Mouse (Mus musculus): ENCODE measurements around the gene Tbcd. TPM values are rescaled to one million over a fixed set of nuclear protein-coding genes. Genes with fewer than 3 reads are reported as not detected.
"Not testable (repeated sequence)": the region's sequence is repeated elsewhere in the genome, so short reads cannot be mapped to it uniquely, and the experiment has no call there.

Tbcd gene
- polyA plus RNA-seq, 1 experiment from 2014 or later, result 30.2 TPM

DNA sequence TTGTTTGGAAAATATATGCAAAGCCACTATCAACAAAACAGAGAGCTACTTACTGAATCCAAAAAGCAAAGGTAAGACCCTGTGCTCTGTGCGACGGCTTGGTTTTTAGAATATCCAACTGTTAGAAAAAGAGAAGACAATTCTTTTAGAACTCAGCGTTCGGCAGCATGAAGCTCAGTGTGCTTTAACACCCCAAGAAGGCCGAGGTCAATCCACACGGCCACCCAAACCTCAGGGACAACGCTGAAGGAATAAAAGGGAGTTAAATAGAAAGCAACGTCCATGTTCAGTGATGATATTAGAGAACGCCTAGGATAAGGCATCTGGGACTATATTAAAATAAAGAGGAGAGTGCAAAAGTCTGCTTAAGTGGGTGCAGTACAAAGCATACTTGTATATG, 199.8 kb downstream of the Tbcd start:
- no peaks in the 10 kb centered on the region for H3K9me3 ChIP-seq (replicated peaks)
- H3K4me1 ChIP-seq, result no peaks in the 10 kb centered on the region
- WGBS (ENCODE audit: insufficient replicate concordance), result 80% methylated on average over 9 of the region's 9 CpGs
- no peak overlapping the region for H3K9ac ChIP-seq
- H3K27me3 ChIP-seq (replicated peaks), result no peaks in the 10 kb centered on the region
- no peak for ATAC-seq
- H3K4me3 ChIP-seq, result no peak overlapping the region
- no peak overlapping the region for H3K4me2 ChIP-seq
- peaks cover 13% of the 10 kb centered on the region; the same call in 1 of the 2 replicates for H3K36me3 ChIP-seq
- H3K27ac ChIP-seq, result no peak overlapping the region

DNA sequence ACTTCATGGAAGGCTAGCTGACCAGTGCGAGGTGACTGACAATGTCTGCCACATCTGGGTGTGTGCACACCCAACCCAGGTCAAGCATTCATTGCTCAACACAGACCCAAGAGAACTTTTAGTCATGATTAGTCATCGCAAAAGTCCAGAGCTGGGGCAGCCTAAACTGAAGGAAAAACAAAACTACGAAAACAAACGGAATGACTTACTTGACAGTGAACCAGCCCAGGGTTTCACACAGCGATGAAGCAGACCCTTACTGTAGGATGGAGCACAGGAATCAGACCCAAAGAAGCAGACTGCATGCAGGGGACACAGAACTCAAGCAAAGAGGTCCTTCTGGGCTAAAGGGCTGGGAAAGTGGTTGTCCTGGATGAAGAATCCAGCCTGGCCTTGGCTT, 200.2 kb downstream of the Tbcd start:
- Histone ChIP-seq H3K4me1 (no peaks in the 10 kb centered on the region), H3K9me3 (replicated peaks) (no peaks in the 10 kb centered on the region), H3K27ac (no peak overlapping the region), H3K27me3 (replicated peaks) (no peaks in the 10 kb centered on the region), H3K9ac (no peak overlapping the region), H3K4me3 (no peak overlapping the region), H3K36me3 (peaks cover 13% of the 10 kb centered on the region; the same call in 1 of the 2 replicates), H3K4me2 (no peak overlapping the region)
- 82% methylated on average over 5 of the region's 5 CpGs for WGBS (ENCODE audit: insufficient replicate concordance)
- ATAC-seq, result no peak

DNA sequence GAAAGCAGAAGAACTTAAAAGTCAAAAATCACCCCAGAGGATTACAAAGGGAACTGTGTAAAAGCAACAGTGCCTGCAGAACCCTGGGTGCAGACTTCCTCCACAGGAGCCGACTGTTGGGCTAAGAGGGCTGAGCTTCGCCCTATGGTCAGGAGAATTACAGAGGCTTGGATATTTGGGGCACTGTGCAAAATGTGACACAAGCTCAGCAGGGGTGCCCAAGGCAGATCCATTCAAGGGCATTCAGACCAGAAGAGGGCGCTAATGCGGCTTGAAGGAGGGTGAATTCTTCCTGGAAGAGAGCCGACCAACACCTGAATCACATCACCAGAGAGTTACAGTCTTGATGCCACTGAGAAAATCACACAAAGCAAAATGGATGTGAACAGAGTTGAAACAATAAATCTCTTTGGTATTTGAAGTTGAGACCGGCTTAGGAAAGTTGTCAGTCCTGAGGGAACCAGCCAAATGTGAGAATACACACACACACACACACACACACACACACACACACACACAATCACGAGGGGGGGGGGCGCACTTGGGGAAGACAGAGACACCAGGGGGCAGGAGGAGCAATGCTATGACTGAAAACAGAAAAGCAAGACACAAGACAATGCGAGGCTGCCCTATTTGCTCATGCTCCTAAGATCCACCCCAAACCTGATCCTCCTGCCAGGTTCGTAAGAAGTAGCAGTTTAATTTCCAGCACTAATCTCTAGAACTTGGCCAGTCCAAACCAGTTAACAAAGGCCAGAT, 201.0 kb downstream of the Tbcd start:
- ATAC-seq, result no peak
- Histone ChIP-seq H3K27me3 (replicated peaks) (no peaks in the 10 kb centered on the region), H3K4me2 (no peak overlapping the region), H3K36me3 (peaks cover 13% of the 10 kb centered on the region; the same call in 1 of the 2 replicates), H3K27ac (no peak overlapping the region), H3K4me1 (no peaks in the 10 kb centered on the region), H3K9me3 (replicated peaks) (no peaks in the 10 kb centered on the region), H3K9ac (no peak overlapping the region), H3K4me3 (no peak overlapping the region)
- WGBS (ENCODE audit: insufficient replicate concordance), result 51% methylated on average over 10 of the region's 10 CpGs

DNA sequence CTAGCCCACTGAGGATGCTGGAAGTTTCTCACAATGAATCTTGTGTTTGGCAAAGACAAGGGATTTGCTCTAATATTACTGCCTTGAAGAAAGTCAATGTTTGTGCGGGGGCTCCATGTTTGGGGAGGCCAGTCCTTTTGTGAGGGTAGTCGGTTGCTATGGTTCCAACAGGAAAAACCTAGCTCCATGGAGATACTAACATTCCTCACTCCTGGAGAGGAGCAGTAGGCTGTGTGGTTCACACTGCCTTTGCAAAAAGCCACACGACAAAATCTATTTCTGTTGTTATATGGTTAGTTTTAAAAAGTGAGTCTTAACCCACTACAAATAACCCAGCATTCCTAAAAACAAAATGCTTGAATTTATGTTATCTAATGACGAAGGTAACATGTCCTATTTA, 201.9 kb downstream of the Tbcd start:
- Histone ChIP-seq H3K9ac (no peak overlapping the region), H3K9me3 (replicated peaks) (no peaks in the 10 kb centered on the region), H3K36me3 (peaks cover 11% of the 10 kb centered on the region; the same call in 1 of the 2 replicates), H3K4me2 (no peak overlapping the region), H3K4me3 (no peak overlapping the region), H3K27ac (no peak overlapping the region), H3K4me1 (no peaks in the 10 kb centered on the region), H3K27me3 (replicated peaks) (no peaks in the 10 kb centered on the region)
- 80% methylated on average over 4 of the region's 4 CpGs for WGBS (ENCODE audit: insufficient replicate concordance)
- no peak for ATAC-seq

DNA sequence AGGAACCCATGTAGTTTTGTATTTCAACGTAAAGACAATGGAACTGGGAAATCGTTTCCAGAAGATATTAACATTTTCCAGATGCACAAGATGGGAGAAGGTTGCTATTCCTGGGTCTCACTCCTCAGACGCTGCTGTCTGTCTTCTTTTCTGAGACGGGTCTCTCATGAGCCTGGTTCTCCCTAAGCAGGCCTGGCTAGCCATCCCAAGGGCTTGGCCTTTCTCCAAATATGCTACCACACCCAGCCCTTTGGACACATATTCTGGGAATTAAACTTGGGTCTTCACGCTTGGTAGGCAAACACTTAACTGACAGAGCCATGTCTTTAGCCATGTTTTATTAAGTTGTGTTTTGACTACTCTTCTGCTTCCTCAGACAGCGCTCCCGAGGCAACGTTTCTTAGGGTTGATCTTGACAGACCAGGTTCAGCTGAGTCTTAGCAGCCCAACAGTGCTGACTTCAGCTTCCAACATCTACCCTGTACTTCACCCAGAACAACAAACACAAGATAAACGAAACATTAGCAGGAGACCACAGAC, 202.7 kb downstream of the Tbcd start:
- Histone ChIP-seq H3K27ac (no peak overlapping the region), H3K4me3 (no peak overlapping the region), H3K9ac (no peak overlapping the region), H3K4me2 (no peak overlapping the region), H3K4me1 (no peaks in the 10 kb centered on the region), H3K27me3 (replicated peaks) (no peaks in the 10 kb centered on the region), H3K36me3 (peaks cover 7% of the 10 kb centered on the region; the same call in 1 of the 2 replicates), H3K9me3 (replicated peaks) (no peaks in the 10 kb centered on the region)
- ATAC-seq, result no peak
- 76% methylated on average over 9 of the region's 9 CpGs for WGBS (ENCODE audit: insufficient replicate concordance)

DNA sequence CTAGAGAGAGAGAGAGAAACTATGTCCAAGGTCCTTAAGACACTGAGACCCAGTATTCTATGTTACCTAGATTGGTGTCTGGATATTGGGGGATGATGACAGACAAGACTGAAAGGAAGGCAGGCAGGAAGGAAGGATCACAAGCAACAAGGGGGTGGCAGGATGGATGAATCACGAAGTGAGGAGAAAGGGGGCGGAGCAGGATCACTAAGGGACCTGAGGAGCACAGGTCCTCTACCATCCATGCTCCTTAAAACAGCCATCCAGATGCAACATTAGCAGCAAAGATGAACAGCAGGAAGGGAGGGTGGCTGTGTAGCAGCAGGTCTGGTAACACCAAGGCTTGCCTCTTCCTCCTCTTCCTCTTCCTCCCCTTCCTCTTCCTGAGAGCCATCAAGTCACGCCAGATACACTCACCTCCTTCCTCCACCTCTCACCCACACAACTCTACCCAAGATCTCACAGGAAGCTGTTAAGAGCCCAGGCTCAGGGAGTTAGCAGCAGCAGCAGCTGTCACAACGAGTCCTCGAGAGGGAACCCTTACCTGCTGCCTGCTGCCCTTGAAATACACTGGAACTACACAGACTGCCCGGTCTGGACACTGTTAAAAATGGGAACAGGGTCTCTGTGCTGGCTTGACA, 203.5 kb downstream of the Tbcd start:
- no peak for ATAC-seq
- Histone ChIP-seq H3K27ac (no peak overlapping the region), H3K4me1 (no peaks in the 10 kb centered on the region), H3K4me3 (no peak overlapping the region), H3K9me3 (replicated peaks) (no peaks in the 10 kb centered on the region), H3K36me3 (peaks cover 10% of the 10 kb centered on the region; the same call in 1 of the 2 replicates), H3K4me2 (no peak overlapping the region), H3K9ac (no peak overlapping the region), H3K27me3 (replicated peaks) (no peaks in the 10 kb centered on the region)
- 35% methylated on average over 6 of the region's 6 CpGs for WGBS (ENCODE audit: insufficient replicate concordance)

DNA sequence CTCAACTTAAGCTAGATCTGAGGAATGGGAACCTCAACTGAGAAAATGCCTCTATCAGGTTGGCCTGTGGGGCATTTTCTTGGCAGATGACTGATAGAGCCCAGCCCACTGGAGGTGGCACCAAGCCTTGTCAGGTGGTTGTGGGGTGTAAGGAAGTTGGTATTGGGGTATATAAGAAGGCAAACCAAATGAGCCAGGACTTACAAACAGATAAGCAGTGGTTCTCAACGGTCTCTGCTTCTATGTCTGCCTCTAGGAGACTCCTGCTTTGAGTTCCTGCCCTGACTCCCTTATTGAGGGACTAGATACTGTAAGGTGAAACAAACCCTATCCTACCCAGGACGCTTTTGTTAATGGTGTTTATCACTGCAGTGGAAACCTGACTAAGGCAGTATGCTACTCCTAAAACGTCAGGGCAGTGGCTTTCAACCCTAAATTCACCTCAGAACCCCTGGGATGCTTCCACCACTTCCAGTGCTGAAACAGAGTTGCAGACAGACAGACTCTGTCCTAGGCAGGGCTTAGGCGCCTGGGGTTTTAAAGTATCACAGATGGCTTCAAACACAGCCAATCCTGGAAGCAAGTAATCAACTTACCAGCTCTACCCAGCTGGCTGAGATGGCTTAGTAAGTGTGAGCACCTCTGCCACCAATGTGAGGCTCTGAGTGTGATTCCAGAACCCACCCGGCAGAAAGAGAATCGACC, 204.2 kb downstream of the Tbcd start:
- WGBS (ENCODE audit: insufficient replicate concordance), result 64% methylated on average over 6 of the region's 6 CpGs
- no peak overlapping the region for H3K27ac ChIP-seq
- H3K4me2 ChIP-seq, result no peak overlapping the region
- H3K4me3 ChIP-seq, result no peak overlapping the region
- H3K9me3 ChIP-seq (replicated peaks), result no peaks in the 10 kb centered on the region
- H3K27me3 ChIP-seq (replicated peaks), result no peaks in the 10 kb centered on the region
- H3K36me3 ChIP-seq, result 0 out of 2 replicates have a peak, but pooled peaks cover 5% of the 10 kb centered on the region
- no peak for ATAC-seq
- no peaks in the 10 kb centered on the region for H3K4me1 ChIP-seq
- H3K9ac ChIP-seq, result no peak overlapping the region

DNA sequence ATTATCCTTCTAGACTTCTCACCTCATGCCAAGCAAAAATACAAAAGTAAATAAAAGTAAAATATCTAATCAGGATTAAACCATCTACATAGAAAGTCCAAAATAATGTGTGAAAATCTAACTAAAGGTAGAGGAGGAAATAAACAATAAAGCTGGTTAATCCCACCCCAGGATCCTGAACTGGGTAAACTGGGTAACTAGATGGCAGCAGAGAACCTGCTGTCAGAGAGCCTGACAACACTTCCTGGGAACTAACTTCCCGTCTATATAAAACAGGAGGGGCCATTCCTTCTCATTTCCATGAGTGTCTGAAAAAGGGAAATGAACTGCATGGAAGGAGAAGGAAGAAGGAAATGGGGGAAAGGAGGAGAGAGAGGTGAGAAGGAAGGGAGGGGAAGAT, 206.4 kb downstream of the Tbcd start:
- Histone ChIP-seq H3K27ac (no peak overlapping the region), H3K9me3 (replicated peaks) (no peaks in the 10 kb centered on the region), H3K27me3 (replicated peaks) (no peaks in the 10 kb centered on the region), H3K9ac (no peak overlapping the region), H3K4me1 (no peaks in the 10 kb centered on the region), H3K4me3 (no peak overlapping the region), H3K36me3 (0 out of 2 replicates have a peak, but pooled peaks cover 5% of the 10 kb centered on the region), H3K4me2 (no peak overlapping the region)
- WGBS (ENCODE audit: insufficient replicate concordance), result 49% methylated on average over 1 of the region's 1 CpGs
- ATAC-seq, result no peak

DNA sequence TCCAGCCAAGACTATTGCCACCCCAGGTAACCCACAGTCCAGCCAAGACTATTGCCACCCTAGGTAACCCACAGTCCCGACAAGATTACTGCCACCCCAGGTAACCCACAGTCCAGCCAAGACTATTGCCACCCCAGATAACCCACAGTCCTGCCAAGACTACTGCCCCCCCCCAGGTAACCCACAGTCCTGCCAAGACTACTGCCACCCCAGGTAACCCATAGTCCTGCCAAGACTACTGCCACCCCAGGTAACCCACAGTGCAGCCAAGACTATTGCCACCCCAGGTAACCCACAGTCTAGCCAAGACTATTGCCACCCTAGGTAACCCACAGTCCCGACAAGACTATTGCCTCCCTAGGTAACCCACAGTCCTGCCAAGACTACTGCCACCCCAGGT, 208.9 kb downstream of the Tbcd start:
- 73% methylated on average over 2 of the region's 2 CpGs for WGBS (ENCODE audit: insufficient replicate concordance)
- not testable (repeated sequence) for H3K27ac ChIP-seq; H3K27me3 ChIP-seq (replicated peaks); H3K4me3 ChIP-seq; ATAC-seq; H3K4me2 ChIP-seq; H3K4me1 ChIP-seq; H3K9me3 ChIP-seq (replicated peaks); H3K9ac ChIP-seq
- peaks cover 10% of the 10 kb centered on the region; the same call in 1 of the 2 replicates for H3K36me3 ChIP-seq

DNA sequence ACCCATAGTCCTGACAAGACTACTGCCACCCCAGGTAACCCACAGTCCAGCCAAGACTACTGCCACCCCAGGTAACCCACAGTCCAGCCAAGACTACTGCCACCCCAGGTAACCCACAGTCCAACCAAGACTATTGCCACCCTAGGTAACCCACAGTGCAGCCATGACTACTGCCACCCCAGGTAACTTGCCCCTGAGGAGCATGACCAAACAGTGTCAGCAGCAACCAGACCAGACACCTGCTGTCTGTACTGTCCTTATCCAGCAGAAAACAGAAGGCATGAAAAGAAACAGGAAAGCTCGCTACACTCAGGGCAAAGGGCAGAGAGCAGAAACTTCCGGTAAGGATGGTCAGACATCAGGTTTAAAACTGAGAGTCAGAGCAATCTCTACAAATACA, 209.4 kb downstream of the Tbcd start:
- no peak overlapping the region for H3K9ac ChIP-seq
- H3K4me1 ChIP-seq, result no peaks in the 10 kb centered on the region
- H3K36me3 ChIP-seq, result peaks cover 10% of the 10 kb centered on the region; the same call in 1 of the 2 replicates
- 79% methylated on average over 2 of the region's 2 CpGs for WGBS (ENCODE audit: insufficient replicate concordance)
- no peak overlapping the region for H3K4me2 ChIP-seq
- H3K27ac ChIP-seq, result no peak overlapping the region
- no peaks in the 10 kb centered on the region for H3K27me3 ChIP-seq (replicated peaks)
- H3K9me3 ChIP-seq (replicated peaks), result no peaks in the 10 kb centered on the region
- ATAC-seq, result no peak
- no peak overlapping the region for H3K4me3 ChIP-seq

Data from liver, embryonic 12.5 days (tissue).